Mouse (Mus musculus) hindbrain, embryonic 11.5 days (tissue): ENCODE measurements around the gene A230050P20Rik. TPM values are rescaled to one million over a fixed set of nuclear protein-coding genes. Genes with fewer than 3 reads are reported as not detected.

Experiments
- ATAC-seq: fragments of 200-750 bp; cut with Nextera tagmentation; 2 replicates; pipeline ENCODE4 v1.8.0; 2017; ENCODE audit warnings: mild to moderate bottlenecking, moderate TSS enrichment, moderate library complexity; ENCODE audit not compliant: low FRiP score
- DNase-seq: peaks from one replicate; pipeline ENCODE4 v3.0.0-alpha.2; 2015; ENCODE audit warnings: low spot score
- H3K27ac ChIP-seq: fragments of 300-500 bp; sonication (generic); 2 replicates; pipeline ENCODE4 v1.5.1; 2014; ENCODE audit warnings: mild to moderate bottlenecking, low read depth, low read length
- H3K27me3 ChIP-seq: fragments of 300-500 bp; sonication (generic); 2 replicates; pipeline ENCODE4 v1.6.1; 2014; ENCODE audit warnings: mild to moderate bottlenecking, low read length, moderate library complexity, mixed read lengths; ENCODE audit not compliant: control insufficient read depth, insufficient read depth
- H3K36me3 ChIP-seq: fragments of 300-500 bp; sonication (generic); 2 replicates; pipeline ENCODE4 v1.6.1; 2014; ENCODE audit warnings: mild to moderate bottlenecking, low read length, moderate library complexity, mixed read lengths; ENCODE audit not compliant: control insufficient read depth, insufficient read depth
- H3K4me1 ChIP-seq: fragments of 300-500 bp; sonication (generic); replicated peaks from 2 replicates; pipeline ENCODE4 v1.6.1; 2014; ENCODE audit warnings: low read length, mixed read lengths; ENCODE audit not compliant: control insufficient read depth, insufficient read depth
- H3K4me2 ChIP-seq: fragments of 300-500 bp; sonication (generic); replicated peaks from 2 replicates; pipeline ENCODE4 v1.6.1; 2014; ENCODE audit warnings: mild to moderate bottlenecking, low read depth, low read length
- H3K4me3 ChIP-seq: fragments of 300-500 bp; sonication (generic); 2 replicates; pipeline ENCODE4 v1.5.1; 2014; ENCODE audit warnings: low read depth, low read length
- H3K9ac ChIP-seq: fragments of 300-500 bp; sonication (generic); 2 replicates; pipeline ENCODE4 v1.6.1; 2014; ENCODE audit warnings: low read depth, low read length
- H3K9me3 ChIP-seq: fragments of 300-500 bp; sonication (generic); 2 replicates; pipeline ENCODE4 v1.6.1; 2016; ENCODE audit warnings: low read length; ENCODE audit not compliant: control insufficient read depth
- WGBS: fragments of 180-500 bp; shearing (Covaris S2); extraction: QIAGEN DNeasy Blood & Tissue Kit; methylation state at CpG from one replicate; pipeline ENCODE4 v1.1.7; 2014; 5-methylcytosine and 5-hydroxymethylcytosine counted together
- polyA plus RNA-seq: library from polyadenylated mRNA; unstranded; fragments of >200 nt; fragmentation: Nextera tagmentation; extraction: Ambion mirVana; gene quantifications from 2 replicates; pipeline ENCODE4 v1.2.1, GENCODE M21; 2014

Gene A230050P20Rik
- polyA plus RNA-seq, 1 experiment from 2014 or later, result 0.97 TPM

DNA sequence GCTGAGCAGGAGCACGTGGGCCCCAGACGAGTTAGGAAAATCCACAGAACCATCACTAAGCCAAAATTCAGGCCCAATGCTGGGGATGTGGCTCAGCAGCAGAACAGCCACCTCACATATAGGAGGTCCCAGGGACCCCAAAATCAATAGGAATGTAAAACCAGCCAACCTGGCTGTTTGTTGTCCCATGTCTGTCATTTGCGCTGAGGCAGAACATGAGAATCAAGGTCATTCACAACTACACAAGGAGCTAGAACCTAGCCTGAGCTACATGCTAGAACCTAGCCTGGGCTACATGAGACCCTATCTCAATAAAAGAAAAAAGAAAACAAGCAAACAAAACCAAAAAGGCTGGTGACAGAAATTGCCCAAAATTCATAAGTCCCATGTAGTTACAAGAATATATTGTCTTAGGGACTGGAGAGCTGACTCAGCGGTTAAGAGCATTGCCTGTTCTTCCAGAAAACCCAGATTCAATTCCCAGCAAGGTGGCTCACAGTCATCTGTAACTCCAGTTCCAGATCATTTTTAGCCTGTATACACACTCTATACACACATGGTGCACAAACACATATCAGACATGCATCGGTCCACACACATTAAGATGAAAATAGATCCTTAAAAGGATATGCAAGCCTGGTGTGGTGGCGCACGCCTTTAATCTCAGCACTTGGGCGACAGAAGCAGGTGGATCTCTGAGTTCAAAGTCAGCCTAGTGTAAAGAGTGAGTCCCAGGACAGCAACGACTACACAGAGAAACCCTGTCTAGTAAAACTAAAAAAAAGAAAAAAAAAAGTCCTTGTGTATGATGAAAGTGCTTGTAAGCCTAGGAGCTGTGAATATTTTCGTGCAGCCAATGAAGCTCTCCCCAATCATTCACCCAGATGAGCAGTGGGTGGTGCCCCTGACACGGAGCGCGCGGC lies 8.9 kb downstream of the A230050P20Rik start:
- ATAC-seq (no peak; the same call in 1 of the 2 replicates), DNase-seq (no peak)
- Histone ChIP-seq H3K9ac (no peak overlapping the region; the same call in 1 of the 2 replicates), H3K27me3 (no peaks in the 10 kb centered on the region), H3K4me2 (peak overlapping the region; percentile 40), H3K27ac (no peak overlapping the region), H3K36me3 (no peaks in the 10 kb centered on the region), H3K9me3 (no peaks in the 10 kb centered on the region), H3K4me1 (no peaks in the 10 kb centered on the region; the same call in 1 of the 2 replicates), H3K4me3 (peak overlapping the region; percentile 38)
- 40% methylated on average over 14 of the region's 14 CpGs for WGBS

DNA sequence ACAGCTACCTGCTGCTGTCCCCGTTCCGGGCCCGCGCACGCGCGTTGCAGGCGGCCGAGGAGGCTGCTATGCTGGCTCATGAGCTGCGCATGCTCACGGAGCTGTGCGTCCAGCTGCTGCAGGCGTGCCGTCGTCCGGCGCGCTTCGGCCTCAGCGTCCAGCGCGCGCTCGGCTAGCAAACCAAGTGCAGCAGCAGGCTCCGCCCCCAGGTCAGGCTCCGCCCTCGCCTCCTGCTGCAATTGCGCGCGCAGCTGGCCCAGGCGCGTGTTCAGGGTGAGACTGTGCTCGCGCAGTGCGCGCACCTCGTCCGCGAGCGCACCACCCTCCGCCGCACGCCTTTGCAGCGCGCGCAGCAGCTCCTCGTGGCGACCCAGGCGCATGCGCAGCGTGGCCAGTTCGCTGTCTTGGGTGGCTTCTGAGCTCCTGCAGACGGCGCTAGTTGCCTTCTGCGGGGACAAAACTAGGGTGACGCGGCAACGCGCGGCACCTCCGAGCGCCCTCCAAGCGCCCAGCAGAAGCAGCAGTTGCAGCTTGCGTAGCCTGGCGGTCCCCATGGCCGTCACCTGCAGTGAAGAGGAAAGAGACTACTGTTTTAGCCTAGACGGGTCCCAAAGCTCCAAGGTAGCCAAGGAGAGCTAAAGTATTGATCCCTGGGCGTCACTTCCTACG lies 9.7 kb downstream of the A230050P20Rik start:
- Histone ChIP-seq H3K9me3 (no peaks in the 10 kb centered on the region), H3K4me3 (peak overlapping the region; percentile 38), H3K4me1 (no peaks in the 10 kb centered on the region; the same call in 1 of the 2 replicates), H3K36me3 (no peaks in the 10 kb centered on the region), H3K9ac (peak overlapping the region; percentile 72), H3K27me3 (no peaks in the 10 kb centered on the region), H3K4me2 (peak overlapping the region; percentile 50), H3K27ac (peak overlapping the region; percentile 84)
- under 1% methylated on average over 69 of the region's 69 CpGs for WGBS
- ATAC-seq (peak; percentile 95), DNase-seq (peak; percentile 100)

DNA sequence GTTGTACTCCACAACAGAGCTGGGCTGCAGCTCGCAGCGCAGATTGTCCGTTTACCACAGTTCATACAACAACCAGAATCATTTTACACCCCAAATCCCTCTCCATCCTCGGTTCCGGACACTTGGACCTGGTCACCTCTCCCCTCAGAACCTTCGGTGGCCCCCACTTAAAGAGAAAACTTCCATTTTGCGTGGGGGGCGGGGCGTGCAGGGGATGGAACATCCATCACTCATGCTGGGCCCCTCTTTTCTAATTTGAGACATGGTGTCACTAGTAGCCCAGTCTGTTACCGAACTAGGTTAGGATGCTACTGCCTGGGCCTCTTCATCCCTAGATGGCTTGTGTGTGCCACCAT lies 10.2 kb downstream of the A230050P20Rik start:
- peak overlapping the region; percentile 72 for H3K9ac ChIP-seq
- no peaks in the 10 kb centered on the region for H3K9me3 ChIP-seq
- peak overlapping the region; percentile 84 for H3K27ac ChIP-seq
- no peaks in the 10 kb centered on the region for H3K36me3 ChIP-seq
- DNase-seq, result no peak
- WGBS, result 23% methylated on average over 10 of the region's 10 CpGs
- H3K4me3 ChIP-seq, result peak overlapping the region; percentile 38
- H3K4me2 ChIP-seq, result peak overlapping the region; percentile 50
- H3K27me3 ChIP-seq, result no peaks in the 10 kb centered on the region
- ATAC-seq, result peak; percentile 18
- no peaks in the 10 kb centered on the region; the same call in 1 of the 2 replicates for H3K4me1 ChIP-seq

DNA sequence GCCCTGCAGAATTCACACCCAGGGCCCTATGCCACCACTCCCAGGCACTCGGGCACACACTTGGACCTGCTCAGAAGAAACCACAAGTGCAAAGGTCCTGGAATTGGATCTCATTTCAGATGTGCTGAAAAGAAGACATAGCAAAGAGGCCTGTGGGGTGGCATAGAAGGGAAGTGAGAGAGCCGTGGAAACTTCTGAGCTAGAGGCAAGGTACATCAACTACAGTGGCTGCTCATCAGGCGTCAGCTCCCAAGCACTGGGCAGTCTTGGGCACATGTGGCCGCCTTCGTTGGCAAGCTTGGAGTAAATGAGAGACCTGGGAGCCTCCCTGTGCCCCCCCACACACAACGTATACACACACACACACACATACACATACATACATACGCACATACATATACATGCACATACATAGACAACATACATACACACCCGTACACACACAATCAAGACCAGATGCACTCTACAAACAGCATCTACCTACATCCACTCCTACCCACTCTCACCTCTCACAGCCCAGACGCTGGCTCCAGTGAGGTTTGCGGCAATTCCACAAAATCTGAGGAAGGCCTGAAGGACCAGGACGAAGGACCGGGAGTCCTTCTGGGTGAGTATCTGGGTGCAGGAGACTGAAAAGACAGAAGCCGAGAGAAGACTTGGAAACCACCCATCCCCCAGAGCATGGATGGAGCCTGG lies 10.8 kb downstream of the A230050P20Rik start, which contains the start of gene Angptl6:
Gene Angptl6, minus strand, starts transcription at position 631 of the 696 bp plus-strand sequence.
- H3K36me3 ChIP-seq, result no peaks in the 10 kb centered on the region
- peak within 1 kb of the TSS; percentile 84 for H3K27ac ChIP-seq
- H3K9me3 ChIP-seq, result no peaks in the 10 kb centered on the region
- peak within 1 kb of the TSS; percentile 38 for H3K4me3 ChIP-seq
- ATAC-seq (no peak), DNase-seq (no peak)
- WGBS, result 98% methylated on average over 13 of the region's 13 CpGs
- no peaks in the 10 kb centered on the region for H3K27me3 ChIP-seq
- H3K9ac ChIP-seq, result peak within 1 kb of the TSS; percentile 72
- H3K4me1 ChIP-seq, result no peaks in the 10 kb centered on the region; the same call in 1 of the 2 replicates
- H3K4me2 ChIP-seq, result peak within 1 kb of the TSS; percentile 50

DNA sequence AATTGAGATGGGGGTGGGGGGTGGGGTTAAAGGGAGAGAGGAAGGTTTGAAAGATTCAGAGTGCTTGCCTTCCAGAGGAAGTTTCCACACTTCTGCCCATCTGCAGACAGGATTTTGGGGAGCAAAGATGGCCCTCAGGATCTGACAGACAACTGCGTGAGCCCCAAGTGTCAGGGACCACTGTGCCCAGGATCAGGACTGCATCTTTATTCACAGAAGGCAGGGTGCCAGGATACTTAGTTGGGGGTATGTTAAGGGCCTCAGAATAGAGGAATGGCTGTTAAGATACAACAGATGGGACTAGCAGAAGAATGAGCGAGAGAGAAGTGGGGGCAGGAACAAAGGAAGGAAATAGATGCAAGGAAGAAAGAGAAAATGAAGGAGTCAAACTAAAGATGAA lies 18.1 kb downstream of the A230050P20Rik start:
- 89% methylated on average over 2 of the region's 2 CpGs for WGBS
- H3K4me1 ChIP-seq, result no peaks in the 10 kb centered on the region; the same call in 1 of the 2 replicates
- no peaks in the 10 kb centered on the region for H3K9me3 ChIP-seq
- no peak overlapping the region for H3K27ac ChIP-seq
- H3K4me2 ChIP-seq, result no peak overlapping the region
- DNase-seq (no peak), ATAC-seq (no peak)
- no peaks in the 10 kb centered on the region for H3K27me3 ChIP-seq
- H3K4me3 ChIP-seq, result no peak overlapping the region
- H3K36me3 ChIP-seq, result peaks cover 18% of the 10 kb centered on the region; the same call in 1 of the 2 replicates
- no peak overlapping the region for H3K9ac ChIP-seq

DNA sequence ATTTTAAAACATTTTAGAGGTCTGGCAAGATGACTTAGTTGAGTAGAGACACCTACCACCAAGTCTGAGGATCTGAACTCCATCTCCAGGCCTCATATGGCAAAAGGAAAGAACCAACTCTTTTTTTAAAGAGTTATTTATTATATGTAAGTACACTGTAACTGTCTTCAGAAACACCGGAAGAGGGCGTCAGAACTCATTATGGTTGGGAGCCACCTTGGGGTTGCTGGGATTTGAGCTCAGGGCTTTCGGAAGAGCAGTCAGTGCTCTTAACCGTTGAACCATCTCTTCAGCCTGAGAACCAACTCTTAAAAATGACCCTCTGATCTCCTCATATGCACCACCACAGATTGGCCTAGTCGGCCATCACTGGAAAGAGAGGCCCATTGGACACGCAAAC lies 18.7 kb downstream of the A230050P20Rik start:
- no peaks in the 10 kb centered on the region for H3K9me3 ChIP-seq
- H3K4me2 ChIP-seq, result no peak overlapping the region
- no peak overlapping the region for H3K4me3 ChIP-seq
- 94% methylated on average over 6 of the region's 6 CpGs for WGBS
- no peak overlapping the region for H3K9ac ChIP-seq
- peaks cover 18% of the 10 kb centered on the region; the same call in 1 of the 2 replicates for H3K36me3 ChIP-seq
- H3K27me3 ChIP-seq, result no peaks in the 10 kb centered on the region
- H3K27ac ChIP-seq, result no peak overlapping the region
- no peak for DNase-seq
- no peaks in the 10 kb centered on the region; the same call in 1 of the 2 replicates for H3K4me1 ChIP-seq
- ATAC-seq, result no peak

DNA sequence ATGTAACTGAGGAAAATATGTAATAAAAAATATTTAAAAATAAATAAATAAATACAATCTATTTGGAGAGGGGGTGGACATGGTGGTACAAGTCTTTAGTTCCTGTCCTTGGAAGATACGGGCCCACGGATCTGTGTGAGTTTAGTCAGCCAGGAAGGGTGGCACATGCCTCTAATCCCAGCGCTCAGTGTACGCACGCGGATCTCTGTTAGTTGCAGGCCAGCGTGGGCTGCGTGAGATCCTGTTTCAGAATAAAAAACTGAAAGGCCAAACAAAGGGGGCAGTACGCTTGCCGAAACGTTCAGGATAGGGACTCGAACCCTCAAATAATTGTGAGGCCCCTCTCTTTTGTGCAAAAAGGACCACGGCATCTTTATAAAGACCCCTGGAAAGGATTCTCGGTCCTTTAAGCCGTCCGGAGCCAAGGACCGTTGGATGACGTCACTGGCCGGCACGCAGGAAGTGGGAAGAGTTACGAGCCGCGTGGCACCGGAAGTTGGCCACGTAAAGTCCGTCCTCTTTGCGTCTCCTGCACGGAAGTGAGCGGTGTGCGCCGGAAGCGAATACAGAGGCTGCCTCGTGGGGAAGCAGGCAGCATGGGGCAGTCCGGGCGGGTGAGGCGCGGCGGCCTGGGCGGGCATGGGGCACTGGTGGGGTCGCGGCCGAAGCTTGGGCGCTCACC lies 19.4 kb downstream of the A230050P20Rik start, which contains the start of gene Ppan:
Gene Ppan, plus strand, starts transcription at position 472 of the 682 bp plus-strand sequence.
- Histone ChIP-seq H3K27ac (peak within 1 kb of the TSS; percentile 87), H3K27me3 (no peaks in the 10 kb centered on the region), H3K4me3 (peak within 1 kb of the TSS; percentile 95), H3K4me2 (peak within 1 kb of the TSS; percentile 63), H3K9me3 (no peaks in the 10 kb centered on the region), H3K4me1 (no peaks in the 10 kb centered on the region; the same call in 1 of the 2 replicates), H3K9ac (peak within 1 kb of the TSS; percentile 69), H3K36me3 (peaks cover 18% of the 10 kb centered on the region; the same call in 1 of the 2 replicates)
- WGBS, result under 1% methylated on average over 38 of the region's 43 CpGs
- ATAC-seq (peak; percentile 97), DNase-seq (peak; percentile 95)

DNA sequence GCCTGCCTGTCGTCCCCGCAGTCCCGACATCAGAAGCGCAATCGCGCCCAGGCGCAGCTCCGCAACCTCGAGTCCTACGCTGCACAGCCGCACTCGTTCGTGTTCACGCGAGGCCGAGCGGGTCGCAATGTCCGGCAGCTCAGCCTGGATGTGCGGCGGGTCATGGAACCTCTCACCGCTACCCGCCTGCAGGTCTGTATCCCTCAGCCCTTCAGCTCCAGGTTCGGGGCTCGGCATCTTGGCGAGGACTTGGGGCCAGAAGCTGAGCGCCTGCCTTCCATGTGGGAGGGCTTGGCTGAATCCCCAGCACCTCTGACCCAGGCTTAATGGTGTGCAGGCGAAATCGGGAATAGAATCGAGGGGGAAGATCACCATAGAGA lies 19.9 kb downstream of the A230050P20Rik start:
- Histone ChIP-seq H3K9ac (peak overlapping the region; percentile 69), H3K27ac (peak overlapping the region; percentile 87), H3K27me3 (no peaks in the 10 kb centered on the region), H3K9me3 (no peaks in the 10 kb centered on the region), H3K4me2 (peak overlapping the region; percentile 63), H3K36me3 (peaks cover 18% of the 10 kb centered on the region; the same call in 1 of the 2 replicates), H3K4me3 (peak overlapping the region; percentile 95), H3K4me1 (no peaks in the 10 kb centered on the region; the same call in 1 of the 2 replicates)
- DNase-seq (no peak), ATAC-seq (no peak)
- 2% methylated on average over 30 of the region's 30 CpGs for WGBS
